Mouse (Mus musculus) E14TG2a.4 (cell line): ENCODE measurements around the gene Atp2b1.

Experiments used
- CTCF ChIP-seq: conservative IDR thresholded peaks from 2 replicates; pipeline ENCODE4 v1.5.1; 2014; ENCODE audit warnings: low read length
- POU5F1 ChIP-seq: IDR thresholded peaks from 2 replicates; pipeline ENCODE4 v1.6.1; 2014; ENCODE audit warnings: low read length, borderline replicate concordance

- TF ChIP-seq POU5F1 (no peak), CTCF (no peak)
These were observed 34.1 kb upstream of the Atp2b1 start for GRCm38 (mm10) chr10:98880057-98880456.
